Mouse (Mus musculus): ENCODE measurements at regions not wholly inside any gene's neighbourhood (a gene's known extent, or its start where the extent isn't known, plus 50 kb on each side); places are given as distances from the start of the nearest gene placed in this dataset.
A peak's percentile ranks its signal among the peaks of the same experiment; 100 is the strongest.
"Not testable (repeated sequence)": the region's sequence is repeated elsewhere in the genome, so short reads cannot be mapped to it uniquely, and the experiment has no call there.

GRCm38 (mm10) chr7:60492028-60492995 lies 352.3 kb upstream of the Snrpn start:
- not testable (repeated sequence) for H3K27me3 ChIP-seq; H3K4me1 ChIP-seq (replicated peaks); H3K9me3 ChIP-seq; H3K36me3 ChIP-seq
- Histone ChIP-seq H3K9ac (peak overlapping the region; percentile 45; the same call in 1 of the 2 replicates), H3K4me3 (peak overlapping the region; percentile 37), H3K27ac (replicated peaks) (peak overlapping the region; percentile 54; the same call in 1 of the 2 replicates), H3K4me2 (peak overlapping the region; percentile 35)
- peak; percentile 99 for ATAC-seq (ENCODE audit: low read depth)
- 16% methylated on average over 39 of the region's 39 CpGs for WGBS

- WGBS, result 5% methylated on average over 4 of the region's 4 CpGs
- not testable (repeated sequence) for H3K36me3 ChIP-seq; H3K9me3 ChIP-seq; H3K4me2 ChIP-seq; H3K27me3 ChIP-seq; H3K27ac ChIP-seq (replicated peaks); H3K4me3 ChIP-seq; ATAC-seq (ENCODE audit: low read depth); H3K9ac ChIP-seq; H3K4me1 ChIP-seq (replicated peaks)
Observed at GRCm38 (mm10) chr7:60487839-60488454, 347.9 kb upstream of the Snrpn start.

GRCm38 (mm10) chr7:60450074-60450603 lies 310.1 kb upstream of the Snrpn start:
- H3K36me3 ChIP-seq; ATAC-seq (ENCODE audit: low read depth); H3K9me3 ChIP-seq; H3K4me2 ChIP-seq; H3K27me3 ChIP-seq; H3K4me3 ChIP-seq; H3K9ac ChIP-seq; H3K4me1 ChIP-seq (replicated peaks): not testable (repeated sequence)
- WGBS, result 53% methylated on average over 3 of the region's 3 CpGs
- 0 out of 2 replicates have a peak overlapping the region, but pooled peaks have one; percentile 38 for H3K27ac ChIP-seq (replicated peaks)

GRCm38 (mm10) chr7:60449239-60450073 lies 309.4 kb upstream of the Snrpn start:
- H3K4me2 ChIP-seq; H3K36me3 ChIP-seq; H3K4me3 ChIP-seq; ATAC-seq (ENCODE audit: low read depth); H3K27me3 ChIP-seq; H3K4me1 ChIP-seq (replicated peaks); H3K9me3 ChIP-seq; H3K9ac ChIP-seq: not testable (repeated sequence)
- 0 out of 2 replicates have a peak overlapping the region, but pooled peaks have one; percentile 38 for H3K27ac ChIP-seq (replicated peaks)
- 52% methylated on average over 2 of the region's 2 CpGs for WGBS

GRCm38 (mm10) chr7:60438781-60439180 lies 298.8 kb upstream of the Snrpn start:
- WGBS, result 65% methylated on average over 3 of the region's 3 CpGs
- H3K9me3 ChIP-seq, result no peaks in the 10 kb centered on the region

GRCm38 (mm10) chr7:60391011-60391863 lies 251.2 kb upstream of the Snrpn start:
- H3K9me3 ChIP-seq; H3K36me3 ChIP-seq; H3K27me3 ChIP-seq; H3K4me1 ChIP-seq (replicated peaks): not testable (repeated sequence)
- Histone ChIP-seq H3K9ac (peak overlapping the region; percentile 58), H3K4me3 (peak overlapping the region; percentile 39), H3K27ac (replicated peaks) (peak overlapping the region; percentile 67), H3K4me2 (peak overlapping the region; percentile 45)
- WGBS, result 12% methylated on average over 33 of the region's 33 CpGs
- peak; percentile 98 for ATAC-seq (ENCODE audit: low read depth)

More at GRCm38 (mm10) chr7:60438781-60439180, 298.8 kb upstream of the Snrpn start:
- Histone ChIP-seq H3K27ac (replicated peaks) (no peak overlapping the region), H3K4me1 (replicated peaks) (no peaks in the 10 kb centered on the region), H3K4me2 (no peak overlapping the region), H3K4me3 (no peak overlapping the region), H3K27me3 (no peaks in the 10 kb centered on the region), H3K9ac (no peak overlapping the region), H3K36me3 (no peaks in the 10 kb centered on the region)
- ATAC-seq (ENCODE audit: low read depth), result no peak

- not testable (repeated sequence) for H3K4me3 ChIP-seq; ATAC-seq (ENCODE audit: low read depth); H3K4me1 ChIP-seq (replicated peaks); H3K36me3 ChIP-seq; H3K27me3 ChIP-seq; H3K9ac ChIP-seq; H3K27ac ChIP-seq (replicated peaks); H3K9me3 ChIP-seq; H3K4me2 ChIP-seq
- WGBS, result 9% methylated on average over 5 of the region's 5 CpGs
Observed at GRCm38 (mm10) chr7:60386957-60387356, 246.9 kb upstream of the Snrpn start.

- H3K9ac ChIP-seq; H3K36me3 ChIP-seq; H3K9me3 ChIP-seq; ATAC-seq (ENCODE audit: low read depth); H3K4me1 ChIP-seq (replicated peaks); H3K4me2 ChIP-seq; H3K27me3 ChIP-seq; H3K4me3 ChIP-seq; H3K27ac ChIP-seq (replicated peaks): not testable (repeated sequence)
- 17% methylated on average over 3 of the region's 3 CpGs for WGBS
Observed at GRCm38 (mm10) chr7:60374001-60374400, 234.0 kb upstream of the Snrpn start.

- not testable (repeated sequence) for H3K27ac ChIP-seq (replicated peaks); H3K4me2 ChIP-seq; ATAC-seq (ENCODE audit: low read depth); H3K4me1 ChIP-seq (replicated peaks); H3K9me3 ChIP-seq; H3K4me3 ChIP-seq; H3K9ac ChIP-seq; H3K27me3 ChIP-seq; H3K36me3 ChIP-seq
- WGBS, result 76% methylated on average over 2 of the region's 2 CpGs
Observed at GRCm38 (mm10) chr7:60352206-60352605, 212.2 kb upstream of the Snrpn start.

Data from neural tube, embryonic 13.5 days (tissue).